In the genomic region with DNA sequence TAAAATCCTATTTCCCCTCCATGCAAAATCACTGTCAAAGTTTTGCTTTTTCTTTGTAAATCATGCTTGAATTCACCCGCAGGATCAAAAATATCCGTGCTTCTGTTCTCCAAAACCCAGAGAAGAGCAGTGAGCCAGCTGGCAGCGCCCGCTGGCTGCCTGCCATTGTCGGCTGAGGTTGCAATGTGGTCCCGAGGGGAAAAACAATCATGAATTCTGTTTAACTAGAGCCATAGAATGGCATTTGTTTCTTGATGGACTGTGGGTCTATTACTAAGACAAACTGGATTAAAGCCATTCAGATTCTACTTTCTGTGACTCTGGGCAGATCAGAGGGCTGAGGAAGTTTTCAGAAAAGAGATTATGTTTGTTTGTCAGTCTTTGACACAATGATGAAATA, we compare ENCODE assay signal across 8 mouse cellular contexts. TPM values are rescaled to one million over a fixed set of nuclear protein-coding genes. Genes with fewer than 3 reads are reported as not detected.
DNase-seq lines count a peak whose midpoint lies in the region; ATAC-seq and TF ChIP-seq lines count a peak whose summit lies in the region.

No protein-coding gene starts in this region.

- no peak for TF ChIP-seq CTCF in liver, postnatal 0 days (IDR thresholded peaks at IDR 0.05; ENCODE audit: low read depth)

- H3K9me3 ChIP-seq in neural tube, embryonic 15.5 days (replicated peaks), result no peaks in the 10 kb centered on the region
- peaks cover 2% of the 10 kb centered on the region; the same call in 1 of the 2 replicates for H3K9me3 ChIP-seq in liver, postnatal 0 days (ENCODE audit: low read length)

- H3K27me3 ChIP-seq in neural tube, embryonic 15.5 days (replicated peaks), result no peaks in the 10 kb centered on the region
- no peaks in the 10 kb centered on the region for H3K27me3 ChIP-seq in liver, postnatal 0 days (ENCODE audit: insufficient read depth, low read length)

- H3K36me3 ChIP-seq in neural tube, embryonic 15.5 days, result no peaks in the 10 kb centered on the region
- no peaks in the 10 kb centered on the region for H3K36me3 ChIP-seq in liver, postnatal 0 days (replicated peaks; ENCODE audit: insufficient read depth, low read length)

- DNase-seq in retina, postnatal 1 day, result peak; percentile 45
- no peak for DNase-seq in retina, embryonic 14.5 days (ENCODE audit: low spot score)
- DNase-seq in cerebellum, postnatal 36 days, result peak; percentile 88 to 89
- DNase-seq in heart, postnatal 14 days, result peak; percentile 45 to 46
- peak; percentile 84 to 85 for DNase-seq in layer of hippocampus, postnatal 36 days
- DNase-seq in liver, postnatal 0 days, result no peak

- TF ChIP-seq EP300 in liver, postnatal 0 days (IDR thresholded peaks at IDR 0.05; ENCODE audit: low read depth), result no peak

- H3K27ac ChIP-seq in neural tube, embryonic 15.5 days (replicated peaks), result no peak overlapping the region
- no peak overlapping the region for H3K27ac ChIP-seq in liver, postnatal 0 days (ENCODE audit: low read depth)

- H3K4me2 ChIP-seq in neural tube, embryonic 15.5 days, result no peak overlapping the region
- H3K4me2 ChIP-seq in liver, postnatal 0 days (ENCODE audit: low read depth, low read length), result no peak overlapping the region

- peaks cover 8% of the 10 kb centered on the region for H3K4me1 ChIP-seq in neural tube, embryonic 15.5 days
- H3K4me1 ChIP-seq in liver, postnatal 0 days (ENCODE audit: insufficient read depth), result no peaks in the 10 kb centered on the region

- ATAC-seq in neural tube, embryonic 15.5 days (ENCODE audit: low FRiP score), result peak; percentile 53
- ATAC-seq in monocyte, adult 5-6 weeks (replicated peaks; ENCODE audit: insufficient number of reproducible peaks, low FRiP score, low TSS enrichment, poor library complexity, severe bottlenecking), result no peak
- ATAC-seq in liver, postnatal 0 days, result no peak

- no peak overlapping the region for H3K4me3 ChIP-seq in neural tube, embryonic 15.5 days (replicated peaks)
- H3K4me3 ChIP-seq in liver, postnatal 0 days (ENCODE audit: low read depth, low read length), result no peak overlapping the region

- no peak overlapping the region for H3K9ac ChIP-seq in neural tube, embryonic 15.5 days (replicated peaks)
- no peak overlapping the region for H3K9ac ChIP-seq in liver, postnatal 0 days (replicated peaks)

- 27% methylated on average over 6 of the region's 6 CpGs for WGBS in neural tube, embryonic 15.5 days
- 70% methylated on average over 6 of the region's 6 CpGs for WGBS in liver, postnatal 0 days (ENCODE audit: insufficient replicate concordance)

- intact Hi-C loops in heart, postnatal 14 days (cut with DNase I), result no loop called here

RNA-seq across cellular contexts. Expression of a gene that starts 31.1 kb away (rescaled TPM):
- under 1 TPM; 0.12 TPM for total RNA-seq in heart, postnatal 14 days (2021)
- total RNA-seq in layer of hippocampus, postnatal 36 days (2021), result 1,000 to 10,000 TPM in 1 of 2 experiments, 100 to 1,000 TPM in 1; 930 to 1,006 TPM
- 95.4 and 116 TPM in 2 replicates for polyA plus RNA-seq in neural tube, embryonic 15.5 days (2015; fragmentation: Nextera tagmentation; extraction: Ambion mirVana)
- total RNA-seq in monocyte, adult 5-6 weeks (2017), result not detected in 3 replicates
- 0.07 and 0.11 TPM in 2 replicates for polyA plus RNA-seq in liver, postnatal 0 days (2015; fragmentation: Nextera tagmentation; extraction: Ambion mirVana)

Comparison
In these comparisons a context has a peak if more than half of its experiments do, and no peak if none do; other contexts are left out.
1. DNase-seq: peak in retina, postnatal 1 day (single experiment), cerebellum, postnatal 36 days (2 of 2), heart, postnatal 14 days (2 of 2) and layer of hippocampus, postnatal 36 days (2 of 2); none in retina, embryonic 14.5 days (single experiment) and liver, postnatal 0 days (single experiment).
2. RNA of a gene that starts 31.1 kb away (total RNA-seq): 930 to 1,006 TPM in layer of hippocampus, postnatal 36 days; 0.12 TPM in heart, postnatal 14 days and not detected in monocyte, adult 5-6 weeks; every median in the first group is over 100 times any median in the second.